Mouse (Mus musculus) monocyte, adult 2 months (primary cell): ENCODE results near the gene Xpc.
A peak's percentile ranks its signal among the peaks of the same experiment; 100 is the strongest.
"Not testable (repeated sequence)": the region's sequence is repeated elsewhere in the genome, so short reads cannot be mapped to it uniquely, and the experiment has no call there.

Source experiments
- DNase-seq, 2 experiments: peaks; one replicate each; pipeline ENCODE4 v3.0.0; 2022; ENCODE audit warnings: low spot score in 2 of 2, low read depth in 1 of 2

The Xpc gene

GRCm38 (mm10) chr6:91473805-91474440, 41.8 kb downstream of the Xpc start:
- DNase-seq: no peak

- DNase-seq: peak; percentile 95 to 96
Measured at GRCm38 (mm10) chr6:91472868-91473804, 42.6 kb downstream of the Xpc start, which contains the start of the genes Chchd4 and Tmem43. Gene Chchd4 (minus strand): TSS chr6:91473546. Gene Tmem43 (plus strand): TSS chr6:91473703.

GRCm38 (mm10) chr6:91472319-91472718, 43.4 kb downstream of the Xpc start:
- no peak for DNase-seq

- not testable (repeated sequence) for DNase-seq
Measured at GRCm38 (mm10) chr6:91471427-91471826, 44.3 kb downstream of the Xpc start.

GRCm38 (mm10) chr6:91470712-91471111, 45.0 kb downstream of the Xpc start:
- DNase-seq: no peak

- no peak for DNase-seq
Measured at GRCm38 (mm10) chr6:91467106-91467505, 48.6 kb downstream of the Xpc start.

- no peak for DNase-seq
Measured at GRCm38 (mm10) chr6:91465756-91466155, 49.9 kb downstream of the Xpc start.

- no peak for DNase-seq
Measured at GRCm38 (mm10) chr6:91459471-91459870, 56.2 kb downstream of the Xpc start.

- no peak for DNase-seq
Measured at GRCm38 (mm10) chr6:91454546-91454945, 61.1 kb downstream of the Xpc start.

- DNase-seq: no peak
Measured at GRCm38 (mm10) chr6:91452056-91452455, 63.6 kb downstream of the Xpc start.

GRCm38 (mm10) chr6:91449472-91450225, 66.0 kb downstream of the Xpc start:
- DNase-seq: no peak

GRCm38 (mm10) chr6:91445316-91445715, 70.4 kb downstream of the Xpc start:
- no peak for DNase-seq

GRCm38 (mm10) chr6:91441145-91441662, 74.5 kb downstream of the Xpc start:
- no peak for DNase-seq

- DNase-seq: peak; percentile 85 to 96
Measured at GRCm38 (mm10) chr6:91440474-91441144, 75.1 kb downstream of the Xpc start.
